Mouse (Mus musculus): ENCODE data around the gene Cdc5l. TPM values are rescaled to one million over a fixed set of nuclear protein-coding genes. Genes with fewer than 3 reads are reported as not detected.

Gene Cdc5l
- polyA plus RNA-seq (2016; fragmentation: Nextera tagmentation; extraction: Ambion mirVana) = 79.9 and 82.6 TPM in 2 replicates

- Histone ChIP-seq H3K27ac (peak within 1 kb of the TSS; percentile 97), H3K4me3 (replicated peaks) (peak within 1 kb of the TSS; percentile 93), H3K36me3 (replicated peaks) (peaks cover 9% of the 10 kb centered on the region; the same call in 1 of the 2 replicates), H3K4me1 (peaks cover 22% of the 10 kb centered on the region), H3K27me3 (no peaks in the 10 kb centered on the region), H3K9ac (peak within 1 kb of the TSS; percentile 92), H3K4me2 (peak within 1 kb of the TSS; percentile 88), H3K9me3 (no peaks in the 10 kb centered on the region)
- WGBS = under 1% methylated on average over 73 of the region's 73 CpGs
- ATAC-seq (ENCODE audit: low FRiP score) = peak; percentile 98
Measured at GRCm38 (mm10) chr17:45433419-45434261, at the start of gene Cdc5l. TSS of gene Cdc5l (minus strand) at chr17:45433737.

DNA sequence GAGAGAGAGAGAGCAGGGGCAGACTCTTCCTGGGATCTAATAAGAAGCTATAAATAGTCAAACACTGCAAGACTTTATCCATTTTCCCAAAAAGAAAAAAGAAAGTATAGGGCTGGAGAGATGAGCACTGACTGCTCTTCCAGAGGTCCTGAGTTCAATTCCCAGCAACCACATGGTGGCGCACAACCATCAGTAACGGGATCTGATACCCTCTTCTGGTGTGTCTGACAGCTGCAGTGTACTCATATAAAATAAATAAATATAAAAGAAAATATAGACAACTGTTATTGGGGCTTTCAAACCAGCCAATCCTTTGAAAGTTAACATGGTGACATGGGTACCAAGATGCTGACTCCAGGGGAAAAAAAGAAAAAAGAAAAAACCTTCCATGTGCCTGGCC is 46.9 kb upstream of the Cdc5l start:
- no peak overlapping the region for H3K4me2 ChIP-seq
- no peaks in the 10 kb centered on the region for H3K9me3 ChIP-seq
- WGBS = 37% methylated on average over 2 of the region's 2 CpGs
- H3K27me3 ChIP-seq = peaks cover 30% of the 10 kb centered on the region
- no peak for ATAC-seq (ENCODE audit: low FRiP score)
- H3K27ac ChIP-seq = no peak overlapping the region
- H3K4me1 ChIP-seq = peaks cover 6% of the 10 kb centered on the region; the same call in 1 of the 2 replicates
- no peaks in the 10 kb centered on the region for H3K36me3 ChIP-seq (replicated peaks)
- H3K9ac ChIP-seq = no peak overlapping the region
- no peak overlapping the region for H3K4me3 ChIP-seq (replicated peaks)

DNA sequence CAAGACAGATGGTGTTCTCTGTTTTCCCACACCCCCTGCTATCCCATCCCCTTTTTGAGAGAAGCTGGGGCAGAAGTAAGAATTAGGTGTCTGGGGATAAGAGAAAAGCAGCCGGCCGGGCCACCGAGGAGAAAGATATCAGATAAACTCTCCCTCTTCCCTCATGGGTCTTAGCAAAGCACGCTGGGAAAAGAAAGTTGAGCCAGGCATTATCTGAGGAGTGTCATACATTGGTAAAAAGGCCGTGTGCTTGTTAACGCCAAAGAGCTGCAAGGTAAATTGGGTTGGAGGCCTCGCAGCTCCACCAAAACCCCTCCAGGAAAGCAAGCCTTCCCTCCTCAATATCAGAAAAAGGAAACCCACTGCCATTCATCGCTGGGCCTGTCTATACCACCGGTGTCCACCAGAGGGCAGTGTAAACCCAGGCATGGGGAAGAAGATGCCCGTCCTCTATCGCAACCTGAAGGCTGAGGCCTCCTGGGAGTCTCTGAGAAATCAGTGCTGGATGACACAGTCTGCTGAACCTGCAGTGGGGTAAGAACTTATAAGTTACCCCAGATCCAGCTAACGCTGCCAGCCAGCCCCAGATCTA is 44.8 kb upstream of the Cdc5l start:
- no peak for ATAC-seq (ENCODE audit: low FRiP score)
- Histone ChIP-seq H3K4me2 (no peak overlapping the region), H3K27me3 (peaks cover 27% of the 10 kb centered on the region)

GRCm38 (mm10) chr17:45474669-45475465 is 41.3 kb upstream of the Cdc5l start, which contains the start of gene Spats1:
TSS of gene Spats1 (minus strand) at chr17:45475415.
- Histone ChIP-seq H3K9ac (peak within 1 kb of the TSS; percentile 45; the same call in 1 of the 2 replicates), H3K4me2 (peak within 1 kb of the TSS; percentile 65), H3K36me3 (replicated peaks) (no peaks in the 10 kb centered on the region), H3K9me3 (no peaks in the 10 kb centered on the region), H3K27me3 (peaks cover 30% of the 10 kb centered on the region), H3K27ac (no peak within 1 kb of the TSS), H3K4me3 (replicated peaks) (peak within 1 kb of the TSS; percentile 46), H3K4me1 (peaks cover 17% of the 10 kb centered on the region)
- WGBS = 5% methylated on average over 30 of the region's 30 CpGs
- peak; percentile 91 for ATAC-seq (ENCODE audit: low FRiP score)

More for the DNA sequence above, 44.8 kb upstream of the Cdc5l start:
- no peaks in the 10 kb centered on the region for H3K36me3 ChIP-seq (replicated peaks)
- no peak overlapping the region for H3K27ac ChIP-seq
- peaks cover 17% of the 10 kb centered on the region for H3K4me1 ChIP-seq
- no peaks in the 10 kb centered on the region for H3K9me3 ChIP-seq
- WGBS = 24% methylated on average over 12 of the region's 12 CpGs
- H3K9ac ChIP-seq = no peak overlapping the region
- no peak overlapping the region for H3K4me3 ChIP-seq (replicated peaks)

DNA sequence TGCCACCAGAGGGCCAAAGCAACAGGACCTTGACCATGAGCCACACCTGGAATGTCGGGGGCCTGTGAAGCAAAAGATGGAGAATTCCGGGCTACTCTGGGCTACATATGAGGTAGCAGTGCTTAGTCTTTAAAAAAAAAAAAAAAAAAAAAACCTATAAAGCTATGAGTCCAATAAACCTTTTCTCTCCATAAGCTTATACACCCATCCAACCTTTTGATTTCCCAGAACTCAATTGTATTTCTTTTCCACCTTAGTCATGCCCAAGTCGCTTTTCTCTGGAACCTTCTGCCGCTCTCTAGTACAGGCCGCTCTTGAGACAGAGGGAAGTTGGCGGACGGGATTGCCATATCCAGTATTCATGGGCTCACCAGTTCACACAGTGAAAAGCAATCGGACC is 40.6 kb upstream of the Cdc5l start:
- Histone ChIP-seq H3K4me1 (peaks cover 17% of the 10 kb centered on the region), H3K9me3 (no peaks in the 10 kb centered on the region), H3K4me2 (peak overlapping the region; percentile 65), H3K36me3 (replicated peaks) (no peaks in the 10 kb centered on the region), H3K27ac (no peak overlapping the region), H3K9ac (0 out of 2 replicates have a peak overlapping the region, but pooled peaks have one; percentile 45), H3K27me3 (peaks cover 30% of the 10 kb centered on the region), H3K4me3 (replicated peaks) (peak overlapping the region; percentile 46)
- 67% methylated on average over 8 of the region's 8 CpGs for WGBS
- ATAC-seq (ENCODE audit: low FRiP score) = peak; percentile 10; the same call in 1 of the 2 replicates

DNA sequence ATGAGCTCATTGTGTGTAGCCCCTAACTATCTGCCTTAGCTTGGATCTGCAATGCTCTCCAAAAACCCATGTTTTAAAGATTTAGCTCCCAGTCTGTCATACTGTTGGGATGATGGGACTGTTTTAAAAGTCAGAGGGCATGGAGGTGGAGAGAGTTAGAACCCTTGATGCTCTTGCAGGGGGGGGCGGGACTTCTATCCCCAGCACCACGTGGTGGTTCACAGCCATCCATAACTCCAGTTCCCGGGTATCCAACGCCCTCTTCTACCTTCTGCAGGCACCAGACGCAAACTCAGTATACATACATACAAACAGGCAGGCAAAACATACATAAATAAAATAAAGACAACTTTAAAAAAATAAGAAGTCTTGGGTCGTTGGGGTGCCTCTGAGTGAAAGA is 40.1 kb upstream of the Cdc5l start:
- Histone ChIP-seq H3K27me3 (peaks cover 30% of the 10 kb centered on the region), H3K9ac (no peak overlapping the region), H3K4me2 (no peak overlapping the region), H3K36me3 (replicated peaks) (no peaks in the 10 kb centered on the region), H3K27ac (no peak overlapping the region), H3K9me3 (no peaks in the 10 kb centered on the region), H3K4me3 (replicated peaks) (no peak overlapping the region), H3K4me1 (peaks cover 17% of the 10 kb centered on the region)
- no peak for ATAC-seq (ENCODE audit: low FRiP score)
- 84% methylated on average over 6 of the region's 6 CpGs for WGBS

GRCm38 (mm10) chr17:45470726-45471125 is 37.2 kb upstream of the Cdc5l start:
- Histone ChIP-seq H3K27me3 (peaks cover 7% of the 10 kb centered on the region), H3K9me3 (peaks cover 3% of the 10 kb centered on the region; the same call in 1 of the 2 replicates), H3K27ac (no peak overlapping the region), H3K36me3 (replicated peaks) (no peaks in the 10 kb centered on the region), H3K4me3 (replicated peaks) (no peak overlapping the region), H3K9ac (no peak overlapping the region), H3K4me2 (no peak overlapping the region), H3K4me1 (peaks cover 11% of the 10 kb centered on the region)
- 88% methylated on average over 7 of the region's 7 CpGs for WGBS
- no peak for ATAC-seq (ENCODE audit: low FRiP score)

DNA sequence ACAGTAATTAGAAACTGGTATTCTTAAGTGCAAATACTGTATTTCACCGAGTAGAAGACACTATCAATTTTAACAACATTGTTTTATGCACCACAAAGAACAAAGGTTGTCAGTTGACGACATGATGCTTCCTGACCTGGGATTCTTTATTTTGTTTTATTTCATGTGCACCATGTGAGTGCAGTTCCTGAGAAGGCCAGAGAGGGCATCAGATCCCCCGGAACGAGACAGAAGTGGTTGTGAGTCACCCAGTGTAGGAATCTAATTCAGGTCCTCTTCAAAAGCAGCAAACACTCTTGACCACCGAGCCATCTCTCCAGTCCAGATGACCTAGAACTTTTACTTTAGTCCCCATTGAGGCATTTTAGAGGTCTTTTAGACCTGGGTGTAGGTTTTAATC is 34.8 kb upstream of the Cdc5l start:
- WGBS = 82% methylated on average over 5 of the region's 5 CpGs
- ATAC-seq (ENCODE audit: low FRiP score) = no peak
- Histone ChIP-seq H3K4me1 (no peaks in the 10 kb centered on the region), H3K4me2 (no peak overlapping the region), H3K27ac (no peak overlapping the region), H3K9ac (no peak overlapping the region), H3K36me3 (replicated peaks) (no peaks in the 10 kb centered on the region), H3K4me3 (replicated peaks) (no peak overlapping the region), H3K9me3 (peaks cover 3% of the 10 kb centered on the region; the same call in 1 of the 2 replicates), H3K27me3 (0 out of 2 replicates have a peak, but pooled peaks cover 2% of the 10 kb centered on the region)

DNA sequence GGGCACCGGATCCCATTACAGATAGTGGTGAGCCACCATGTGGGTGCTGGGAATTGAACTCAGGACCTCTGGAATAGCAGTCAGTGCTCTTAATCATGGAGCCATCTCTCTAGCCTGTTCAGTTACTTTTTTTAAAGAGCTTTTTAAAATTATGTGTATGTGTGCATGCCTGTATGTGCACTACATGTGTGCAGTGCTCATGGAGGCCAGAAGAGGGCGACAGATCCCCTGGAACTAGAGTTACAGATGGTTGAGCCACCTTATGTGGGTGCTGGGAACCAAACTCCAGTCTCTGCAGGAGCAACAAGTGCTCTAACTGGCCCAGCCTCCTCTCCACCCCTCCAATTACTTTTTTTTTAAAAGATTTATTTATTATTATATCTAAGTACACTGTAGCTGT is 33.2 kb upstream of the Cdc5l start:
- H3K36me3 ChIP-seq (replicated peaks) = no peaks in the 10 kb centered on the region
- H3K4me2 ChIP-seq = no peak overlapping the region
- no peak overlapping the region for H3K27ac ChIP-seq
- H3K27me3 ChIP-seq = no peaks in the 10 kb centered on the region
- H3K4me3 ChIP-seq (replicated peaks) = no peak overlapping the region
- no peak overlapping the region for H3K9ac ChIP-seq
- 65% methylated on average over 2 of the region's 2 CpGs for WGBS
- ATAC-seq (ENCODE audit: low FRiP score) = no peak
- no peaks in the 10 kb centered on the region for H3K4me1 ChIP-seq
- peaks cover 3% of the 10 kb centered on the region; the same call in 1 of the 2 replicates for H3K9me3 ChIP-seq

- no peak overlapping the region for H3K4me3 ChIP-seq (replicated peaks)
- no peaks in the 10 kb centered on the region for H3K36me3 ChIP-seq (replicated peaks)
- WGBS = 88% methylated on average over 9 of the region's 9 CpGs
- no peak overlapping the region for H3K9ac ChIP-seq
- ATAC-seq (ENCODE audit: low FRiP score) = no peak
- H3K9me3 ChIP-seq = peaks cover 3% of the 10 kb centered on the region; the same call in 1 of the 2 replicates
- H3K27ac ChIP-seq = no peak overlapping the region
- no peaks in the 10 kb centered on the region for H3K27me3 ChIP-seq
- H3K4me1 ChIP-seq = no peaks in the 10 kb centered on the region
- no peak overlapping the region for H3K4me2 ChIP-seq
Measured at GRCm38 (mm10) chr17:45464255-45464654, 30.7 kb upstream of the Cdc5l start.

- Histone ChIP-seq H3K36me3 (replicated peaks) (no peaks in the 10 kb centered on the region), H3K9me3 (peaks cover 3% of the 10 kb centered on the region; the same call in 1 of the 2 replicates), H3K9ac (no peak overlapping the region), H3K27me3 (no peaks in the 10 kb centered on the region), H3K4me3 (replicated peaks) (no peak overlapping the region), H3K27ac (no peak overlapping the region), H3K4me2 (no peak overlapping the region), H3K4me1 (no peaks in the 10 kb centered on the region)
- 94% methylated on average over 4 of the region's 4 CpGs for WGBS
- no peak for ATAC-seq (ENCODE audit: low FRiP score)
Measured at GRCm38 (mm10) chr17:45462506-45462905, 29.0 kb upstream of the Cdc5l start.

GRCm38 (mm10) chr17:45459062-45459461 is 25.5 kb upstream of the Cdc5l start:
- no peak overlapping the region for H3K9ac ChIP-seq
- no peaks in the 10 kb centered on the region for H3K27me3 ChIP-seq
- H3K4me1 ChIP-seq = peaks cover 13% of the 10 kb centered on the region
- no peaks in the 10 kb centered on the region for H3K9me3 ChIP-seq
- no peak overlapping the region for H3K4me2 ChIP-seq
- H3K27ac ChIP-seq = no peak overlapping the region
- 95% methylated on average over 8 of the region's 8 CpGs for WGBS
- no peaks in the 10 kb centered on the region for H3K36me3 ChIP-seq (replicated peaks)
- no peak overlapping the region for H3K4me3 ChIP-seq (replicated peaks)
- ATAC-seq (ENCODE audit: low FRiP score) = no peak
